Mouse (Mus musculus): ENCODE results near the gene Fxyd1. TPM values are rescaled to one million over a fixed set of nuclear protein-coding genes. Genes with fewer than 3 reads are reported as not detected.

Fxyd1 gene
- 8.5 and 12.6 TPM in 2 replicates for polyA plus RNA-seq (2012; rRNA removed)

DNA sequence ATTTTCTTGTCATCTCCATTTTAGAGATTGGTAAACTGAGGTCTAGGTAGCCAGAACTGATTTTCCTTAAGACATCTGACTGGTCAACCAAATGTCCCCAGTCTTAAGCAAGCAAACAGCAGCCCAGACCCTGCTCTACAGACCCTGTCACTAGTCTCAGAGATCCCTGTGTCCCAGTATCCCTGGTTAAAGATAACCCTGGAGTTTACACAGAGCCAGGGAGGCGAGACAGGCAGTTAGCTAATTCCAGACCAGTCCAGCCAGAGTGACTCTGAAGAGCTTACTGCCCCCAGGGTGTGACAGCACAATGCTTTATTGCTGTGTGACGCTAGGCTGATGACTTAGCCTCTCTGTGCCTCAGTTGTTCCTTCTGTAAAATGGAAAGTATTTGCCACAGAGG lies at the start of gene Fxyd1:
TSS of gene Fxyd1 (minus strand) at position 129 of the 400 bp plus-strand sequence.
- DNase-seq (ENCODE audit: low read depth), result no peak
- TF ChIP-seq CTCF (IDR thresholded peaks at IDR 0.05; ENCODE audit: borderline replicate concordance, extremely low read depth, insufficient read depth, insufficient read length), result no peak
- TF ChIP-seq POLR2A (IDR thresholded peaks at IDR 0.05; ENCODE audit: borderline replicate concordance, extremely low read depth, insufficient read depth, insufficient read length, poor library complexity, severe bottlenecking), result no peak

DNA sequence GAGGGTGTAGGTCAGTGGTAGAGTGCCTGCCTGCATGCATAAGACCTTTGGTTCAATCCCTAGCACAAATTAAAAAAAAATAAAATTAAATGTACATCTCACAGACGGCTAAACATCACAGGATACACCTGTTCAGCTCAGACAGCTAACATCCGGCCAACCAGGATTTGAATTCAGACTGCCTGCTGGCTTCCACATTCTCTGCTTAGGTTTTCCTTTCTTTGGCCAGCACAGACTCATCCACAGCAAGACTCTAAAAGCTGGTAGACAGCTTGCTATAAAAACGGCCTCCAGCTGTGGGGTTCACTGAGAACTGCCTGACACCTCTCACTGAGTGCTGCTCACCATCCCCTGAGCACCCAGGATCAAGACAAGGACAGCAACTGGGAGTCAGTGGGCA lies 49.2 kb upstream of the Fxyd1 start:
- no peak for DNase-seq (ENCODE audit: low read depth)
- TF ChIP-seq POLR2A (IDR thresholded peaks at IDR 0.05; ENCODE audit: borderline replicate concordance, extremely low read depth, insufficient read depth, insufficient read length, poor library complexity, severe bottlenecking) (no peak), CTCF (IDR thresholded peaks at IDR 0.05; ENCODE audit: borderline replicate concordance, extremely low read depth, insufficient read depth, insufficient read length) (no peak)

DNA sequence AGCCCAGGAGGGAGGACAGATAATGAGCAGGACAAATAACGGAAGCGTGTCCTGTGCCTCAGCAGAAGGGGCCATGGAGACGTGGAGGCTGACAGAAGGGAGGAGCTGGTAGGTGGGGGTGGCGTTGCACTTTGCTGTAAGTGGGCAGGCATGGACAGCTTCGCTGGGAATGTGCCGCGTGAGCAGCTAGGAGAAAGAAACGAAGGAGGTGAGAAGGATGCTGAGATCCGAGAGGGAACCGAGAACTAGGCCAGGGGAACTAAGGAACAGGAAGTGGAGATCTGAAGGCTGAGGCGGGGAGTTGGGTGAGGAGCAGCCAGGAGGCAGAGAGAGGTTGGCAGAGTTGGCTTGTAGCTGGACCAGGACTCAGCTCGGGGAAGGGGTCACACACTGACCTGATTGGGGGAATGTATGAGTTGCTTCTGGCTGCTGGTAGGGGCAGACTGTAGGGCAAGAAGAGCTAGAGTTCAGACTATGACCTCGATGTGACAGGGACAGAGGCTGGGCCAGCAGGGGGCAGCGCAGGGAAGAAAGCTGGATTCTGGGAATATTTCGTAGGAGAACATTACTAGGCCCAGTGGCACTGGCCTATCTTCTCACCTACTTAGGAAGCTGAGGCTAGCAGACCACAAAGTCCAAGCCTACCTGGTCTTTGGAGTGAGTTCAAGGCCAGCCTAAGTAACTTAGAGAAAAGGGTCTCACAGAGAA lies 48.2 kb upstream of the Fxyd1 start:
- TF ChIP-seq CTCF (IDR thresholded peaks at IDR 0.05; ENCODE audit: borderline replicate concordance, extremely low read depth, insufficient read depth, insufficient read length) (peak; percentile 61), POLR2A (IDR thresholded peaks at IDR 0.05; ENCODE audit: borderline replicate concordance, extremely low read depth, insufficient read depth, insufficient read length, poor library complexity, severe bottlenecking) (no peak)
- DNase-seq (ENCODE audit: low read depth), result no peak

DNA sequence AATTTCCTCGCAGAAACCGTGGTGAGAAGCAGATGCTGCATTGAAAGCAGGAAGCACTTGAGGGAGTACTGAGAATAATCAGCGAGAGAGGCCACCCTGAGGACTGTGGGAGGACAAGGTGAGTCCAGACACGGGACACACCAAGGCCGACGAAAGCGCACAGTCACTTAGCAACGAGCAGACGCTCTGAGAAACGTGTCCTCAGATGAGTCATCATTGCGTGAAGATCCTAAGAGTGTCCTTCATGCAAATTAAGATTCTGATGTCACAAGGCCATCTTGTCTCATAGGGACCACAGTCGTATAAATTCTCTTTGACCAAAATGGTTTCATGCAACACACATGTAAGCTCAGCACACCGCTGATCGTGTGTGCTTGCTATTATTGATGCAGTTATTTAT lies 43.8 kb upstream of the Fxyd1 start:
- TF ChIP-seq CTCF (IDR thresholded peaks at IDR 0.05; ENCODE audit: borderline replicate concordance, extremely low read depth, insufficient read depth, insufficient read length) (no peak), POLR2A (IDR thresholded peaks at IDR 0.05; ENCODE audit: borderline replicate concordance, extremely low read depth, insufficient read depth, insufficient read length, poor library complexity, severe bottlenecking) (no peak)
- DNase-seq (ENCODE audit: low read depth), result no peak

DNA sequence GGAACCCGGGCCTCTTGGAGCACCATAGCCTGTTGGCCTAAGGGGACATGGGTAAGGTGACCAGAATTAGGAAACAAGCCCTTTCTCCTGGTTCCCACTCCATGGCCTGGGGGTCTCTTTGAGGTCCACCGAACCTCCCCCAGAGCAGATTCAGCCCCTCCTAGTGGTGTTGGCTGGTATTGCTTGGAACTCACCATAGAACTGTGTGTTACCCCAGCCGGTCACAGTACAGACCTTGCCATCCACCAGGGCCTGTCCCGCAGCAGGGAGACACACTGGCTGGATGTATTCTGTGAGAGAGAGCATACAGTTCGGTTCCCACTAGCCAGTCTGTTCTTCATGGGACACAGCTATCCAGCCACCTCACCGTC lies 42.6 kb upstream of the Fxyd1 start:
- no peak for DNase-seq (ENCODE audit: low read depth)
- TF ChIP-seq POLR2A (IDR thresholded peaks at IDR 0.05; ENCODE audit: borderline replicate concordance, extremely low read depth, insufficient read depth, insufficient read length, poor library complexity, severe bottlenecking), result no peak
- TF ChIP-seq CTCF (IDR thresholded peaks at IDR 0.05; ENCODE audit: borderline replicate concordance, extremely low read depth, insufficient read depth, insufficient read length), result peak; percentile 23; the same call in 1 of the 2 replicates

DNA sequence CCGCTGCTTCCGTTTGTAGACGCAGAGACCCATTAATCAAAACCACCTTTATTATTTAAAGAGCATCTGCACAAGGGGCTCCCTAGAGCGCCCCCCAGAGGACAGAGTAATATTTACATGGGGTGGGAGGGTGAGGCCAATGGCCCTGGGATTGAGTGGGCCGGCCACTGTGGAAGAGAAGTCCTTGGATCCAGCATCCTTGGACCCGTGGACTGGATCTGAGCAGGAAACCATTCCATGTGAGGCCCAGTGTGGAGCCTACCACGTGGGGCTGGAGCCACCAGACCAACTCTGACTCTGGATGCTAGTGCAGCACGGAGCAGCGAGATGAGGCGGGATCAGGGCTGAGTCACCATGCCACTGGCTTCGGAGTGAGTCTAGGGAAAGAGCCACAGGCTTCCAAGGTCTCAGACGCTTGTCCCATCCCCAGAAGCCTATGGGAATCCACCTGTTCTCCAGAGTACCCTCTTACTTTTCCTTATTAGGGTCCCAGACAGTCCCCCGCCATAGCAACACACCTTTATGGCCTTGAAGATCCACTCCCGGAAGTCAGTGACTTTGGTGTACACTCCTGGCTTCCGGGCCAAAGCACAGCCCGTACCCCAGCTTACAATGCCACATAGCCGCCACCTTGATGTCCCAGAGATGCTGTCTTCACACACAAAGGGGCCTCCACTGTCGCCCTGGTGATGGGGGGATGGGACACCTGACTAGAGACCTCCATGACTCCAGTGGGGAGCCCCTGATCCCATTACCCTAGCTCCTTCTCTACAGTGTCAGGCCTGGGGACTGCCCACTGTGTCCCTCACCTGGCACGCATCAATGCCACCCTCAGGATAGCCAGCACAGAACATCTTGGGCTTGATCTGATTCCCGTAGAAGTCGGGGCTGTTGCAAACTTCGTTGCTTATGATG lies 42.0 kb upstream of the Fxyd1 start:
- peak; percentile 10; the same call in 1 of the 2 replicates for TF ChIP-seq CTCF (IDR thresholded peaks at IDR 0.05; ENCODE audit: borderline replicate concordance, extremely low read depth, insufficient read depth, insufficient read length)
- no peak for TF ChIP-seq POLR2A (IDR thresholded peaks at IDR 0.05; ENCODE audit: borderline replicate concordance, extremely low read depth, insufficient read depth, insufficient read length, poor library complexity, severe bottlenecking)
- no peak for DNase-seq (ENCODE audit: low read depth)

DNA sequence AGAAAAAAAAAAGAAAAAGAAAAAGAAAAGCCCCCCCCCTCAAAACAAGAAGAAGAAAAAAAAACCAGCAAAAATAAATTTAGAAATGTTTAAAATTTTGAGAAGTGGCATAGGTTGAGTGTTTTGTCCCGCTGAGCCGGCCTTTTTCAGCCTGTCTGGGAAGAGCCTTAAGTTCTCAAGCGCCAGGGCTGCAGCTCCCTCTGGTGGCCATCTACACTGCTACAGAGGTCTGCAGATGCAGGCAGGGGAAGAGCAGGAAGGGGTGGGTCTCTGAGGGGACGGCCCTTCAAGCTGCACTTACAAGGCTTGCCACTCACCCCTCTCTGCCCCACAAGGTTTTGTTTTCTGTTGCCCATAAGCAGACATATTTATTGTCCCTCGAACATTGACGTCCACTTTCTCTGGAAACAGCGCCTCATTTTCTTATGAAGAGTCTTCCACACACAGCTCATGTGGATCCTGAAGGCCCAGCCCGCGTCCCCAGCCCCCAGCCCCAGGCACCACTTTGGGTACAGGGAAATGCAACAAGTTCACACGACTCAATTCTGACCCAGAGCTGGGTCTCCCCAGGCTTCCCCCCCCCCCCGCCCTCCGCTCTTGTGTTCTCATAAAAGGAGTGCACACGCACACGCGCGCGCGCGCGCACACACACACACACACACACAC lies 40.7 kb upstream of the Fxyd1 start:
- TF ChIP-seq CTCF (IDR thresholded peaks at IDR 0.05; ENCODE audit: borderline replicate concordance, extremely low read depth, insufficient read depth, insufficient read length) (peak; percentile 99), POLR2A (IDR thresholded peaks at IDR 0.05; ENCODE audit: borderline replicate concordance, extremely low read depth, insufficient read depth, insufficient read length, poor library complexity, severe bottlenecking) (no peak)

DNA sequence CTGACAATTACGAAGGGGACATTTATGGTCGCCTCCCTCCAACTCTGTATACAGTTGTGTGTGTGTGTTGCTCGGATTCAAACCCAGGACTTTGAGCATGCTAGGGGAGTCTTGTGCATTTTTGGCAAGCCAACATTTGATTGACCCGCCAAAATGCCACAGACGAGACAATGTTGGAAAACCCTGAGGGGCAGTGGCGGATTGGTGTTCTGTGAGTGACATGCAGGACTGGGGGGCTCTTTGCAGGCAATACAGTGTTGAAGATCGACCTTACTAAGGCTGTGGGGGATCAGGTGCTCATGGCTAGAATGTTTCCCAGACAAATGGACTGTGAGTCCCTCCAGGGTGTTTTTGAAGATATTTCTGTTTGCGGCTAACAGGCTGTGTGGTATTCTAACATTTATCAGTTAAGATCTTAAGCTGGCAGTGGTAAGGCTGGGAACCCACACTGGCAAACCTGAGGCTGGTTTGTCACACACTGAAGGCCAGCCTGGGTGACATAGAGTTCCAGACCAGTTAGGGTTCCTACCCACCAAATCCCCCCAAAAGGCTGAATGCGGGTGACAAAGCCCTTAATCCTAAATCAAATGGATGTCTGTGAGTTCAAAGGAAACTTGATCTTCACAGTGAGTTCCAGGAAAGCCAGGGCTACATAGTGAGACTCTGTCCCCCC lies 40.0 kb upstream of the Fxyd1 start:
- TF ChIP-seq CTCF (IDR thresholded peaks at IDR 0.05; ENCODE audit: borderline replicate concordance, extremely low read depth, insufficient read depth, insufficient read length) (no peak), POLR2A (IDR thresholded peaks at IDR 0.05; ENCODE audit: borderline replicate concordance, extremely low read depth, insufficient read depth, insufficient read length, poor library complexity, severe bottlenecking) (no peak)
- no peak for DNase-seq (ENCODE audit: low read depth)

More for the DNA sequence above, 40.7 kb upstream of the Fxyd1 start:
- peak; percentile 95 for DNase-seq (ENCODE audit: low read depth)

DNA sequence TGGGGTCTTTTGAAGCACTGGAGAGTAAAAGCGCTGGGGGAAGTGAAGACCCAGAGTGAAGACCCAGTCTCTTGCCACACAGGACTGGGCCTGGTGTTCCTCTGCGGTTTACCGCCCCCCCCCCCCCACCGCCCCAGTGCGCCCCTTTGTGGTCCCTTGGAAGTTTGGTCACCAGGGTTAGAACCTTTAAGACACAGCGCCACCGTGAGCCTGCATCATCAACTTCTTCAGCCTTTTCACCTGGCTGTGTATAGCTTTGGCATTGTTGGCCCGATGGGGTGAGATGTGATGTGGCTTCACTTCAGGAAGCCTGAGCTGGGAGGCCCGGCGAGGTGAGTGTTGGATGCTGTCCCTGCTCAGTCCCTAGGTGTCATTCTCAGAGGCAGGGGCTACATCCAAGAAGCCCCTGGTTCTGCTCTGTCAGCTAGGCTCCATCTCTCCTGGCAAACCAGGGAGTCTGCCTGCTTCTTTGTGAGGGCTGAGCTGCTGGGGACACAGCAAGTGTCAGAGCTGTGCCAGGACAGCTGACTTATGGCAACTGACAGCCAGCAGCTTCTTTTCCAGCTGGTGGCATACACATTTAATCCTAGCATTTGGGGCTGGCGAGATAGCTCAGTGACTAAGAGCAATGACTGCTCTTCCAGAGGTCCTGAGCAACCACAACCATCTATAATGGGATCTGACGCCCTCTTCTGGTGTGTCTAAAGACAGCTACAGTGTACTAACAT lies 37.9 kb upstream of the Fxyd1 start:
- TF ChIP-seq CTCF (IDR thresholded peaks at IDR 0.05; ENCODE audit: borderline replicate concordance, extremely low read depth, insufficient read depth, insufficient read length) (0 out of 2 replicates have a peak, but pooled peaks have one; percentile 3), POLR2A (IDR thresholded peaks at IDR 0.05; ENCODE audit: borderline replicate concordance, extremely low read depth, insufficient read depth, insufficient read length, poor library complexity, severe bottlenecking) (no peak)
- DNase-seq (ENCODE audit: low read depth), result no peak

DNA sequence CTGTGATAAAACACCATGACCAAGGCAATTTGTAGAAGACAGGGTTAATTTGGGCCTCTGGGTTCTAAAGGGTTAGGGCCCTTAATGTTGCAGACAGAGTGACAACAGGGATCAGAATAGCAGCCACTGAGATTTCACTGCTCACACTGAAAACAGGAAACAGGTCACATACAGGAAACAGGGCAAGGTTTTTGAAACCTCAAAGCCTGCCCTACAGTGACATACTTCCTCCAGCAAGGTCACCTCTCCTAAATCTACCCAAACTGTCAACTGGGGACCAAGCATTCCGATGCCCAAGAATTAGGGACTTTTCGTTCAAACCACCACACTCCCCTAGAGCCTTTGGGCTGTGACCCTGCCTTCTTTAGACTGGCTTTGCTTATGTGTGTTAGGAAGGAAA lies 32.7 kb upstream of the Fxyd1 start:
- TF ChIP-seq CTCF (IDR thresholded peaks at IDR 0.05; ENCODE audit: borderline replicate concordance, extremely low read depth, insufficient read depth, insufficient read length), result no peak
- no peak for TF ChIP-seq POLR2A (IDR thresholded peaks at IDR 0.05; ENCODE audit: borderline replicate concordance, extremely low read depth, insufficient read depth, insufficient read length, poor library complexity, severe bottlenecking)

More for the DNA sequence above, 32.7 kb upstream of the Fxyd1 start:
- no peak for DNase-seq (ENCODE audit: low read depth)

Data from brain, embryonic 14.5 days (tissue).